Mouse (Mus musculus): ENCODE measurements around the gene Cep162.
A peak's percentile ranks its signal among the peaks of the same experiment; 100 is the strongest.

Gene Cep162

GRCm38 (mm10) chr9:87162559-87162958 lies 92.8 kb downstream of the Cep162 start:
- no peak for DNase-seq (ENCODE audit: low spot score in 2 of 2)

GRCm38 (mm10) chr9:87152641-87153325 lies 102.6 kb downstream of the Cep162 start:
- DNase-seq (ENCODE audit: low spot score in 2 of 2) = no peak

- no peak for DNase-seq (ENCODE audit: low spot score in 2 of 2)
These were observed 107.4 kb downstream of the Cep162 start for GRCm38 (mm10) chr9:87147927-87148326.

GRCm38 (mm10) chr9:87146400-87146799 lies 108.9 kb downstream of the Cep162 start:
- DNase-seq (ENCODE audit: low spot score in 2 of 2) = no peak

GRCm38 (mm10) chr9:87145671-87146070 lies 109.7 kb downstream of the Cep162 start:
- no peak for DNase-seq (ENCODE audit: low spot score in 2 of 2)

- DNase-seq (ENCODE audit: low spot score in 2 of 2) = peak in 1 of 2 experiments; percentile 14
These were observed 110.2 kb downstream of the Cep162 start for GRCm38 (mm10) chr9:87145180-87145579.

GRCm38 (mm10) chr9:87144532-87144931 lies 110.8 kb downstream of the Cep162 start:
- DNase-seq (ENCODE audit: low spot score in 2 of 2) = no peak

GRCm38 (mm10) chr9:87144106-87144505 lies 111.2 kb downstream of the Cep162 start, which contains the start of gene Mrap2:
Mrap2 (plus strand) TSS chr9:87144306.
- DNase-seq (ENCODE audit: low spot score in 2 of 2) = peak; percentile 73 to 75

- DNase-seq (ENCODE audit: low spot score in 2 of 2) = no peak
These were observed 112.3 kb downstream of the Cep162 start for GRCm38 (mm10) chr9:87143076-87143475.
